Mouse (Mus musculus) MEL (cell line): ENCODE data around the gene Gabrg3.

Source experiments
- CTCF ChIP-seq, 3 experiments: IDR thresholded peaks in 2 of 3; conservative IDR thresholded peaks in 1 of 3; 2 replicates each; pipeline ENCODE4 v1.5.1; 2011 to 2012; ENCODE audit warnings: low read length in 3 of 3, low read depth in 2 of 3, mild to moderate bottlenecking in 2 of 3, improper control_type of control experiment in 1 of 3, inconsistent platforms in 1 of 3, mixed read lengths in 1 of 3, moderate library complexity in 1 of 3; ENCODE audit not compliant: control insufficient read depth in 1 of 3, insufficient read depth in 1 of 3, poor library complexity in 1 of 3, severe bottlenecking in 1 of 3
- ELF1 ChIP-seq: IDR thresholded peaks from 2 replicates; pipeline ENCODE4 v1.6.1; 2014; ENCODE audit warnings: low read depth, mild to moderate bottlenecking, inconsistent platforms, low read length, improper control_type of control experiment, moderate library complexity
- MEF2A ChIP-seq: IDR thresholded peaks from 2 replicates; pipeline ENCODE4 v1.6.1; 2014; ENCODE audit warnings: low read depth, mild to moderate bottlenecking, inconsistent platforms, low read length, improper control_type of control experiment; ENCODE audit not compliant: poor library complexity, insufficient replicate concordance, severe bottlenecking; ENCODE audit errors: extremely low read depth
- MYC ChIP-seq: IDR thresholded peaks from 2 replicates; pipeline ENCODE4 v1.6.1; 2011; ENCODE audit warnings: low read depth, mild to moderate bottlenecking, low read length, improper control_type of control experiment, moderate library complexity
- POLR2A ChIP-seq, 2 experiments: IDR thresholded peaks; 2 replicates each; pipeline ENCODE4 v1.6.1; 2011 to 2012; ENCODE audit warnings: low read length in 2 of 2, mild to moderate bottlenecking in 2 of 2, control low read depth in 1 of 2, improper control_type of control experiment in 1 of 2, low read depth in 1 of 2, moderate library complexity in 1 of 2; ENCODE audit not compliant: control insufficient read depth in 1 of 2, insufficient read depth in 1 of 2, poor library complexity in 1 of 2
- ZMIZ1 ChIP-seq: IDR thresholded peaks from 2 replicates; pipeline ENCODE4 v1.6.1; 2012; ENCODE audit warnings: low read depth, mild to moderate bottlenecking, inconsistent platforms, low read length, improper control_type of control experiment, moderate library complexity

- TF ChIP-seq POLR2A (IDR thresholded peaks at IDR 0.05; ENCODE audit: control insufficient read depth in 1 of 2, insufficient read depth in 1 of 2, low read depth in 1 of 2, low read length in 2 of 2, poor library complexity in 1 of 2), result no peak
- TF ChIP-seq MYC, result no peak
- TF ChIP-seq MEF2A, result no peak
- no peak for TF ChIP-seq CTCF (IDR thresholded peaks at IDR 0.05 in 2 of 3, conservative IDR thresholded peaks at IDR 0.05 in 1 of 3; ENCODE audit: control insufficient read depth in 1 of 3, insufficient read depth in 1 of 3, low read depth in 2 of 3, low read length in 3 of 3, poor library complexity in 1 of 3, severe bottlenecking in 1 of 3)
- TF ChIP-seq ELF1, result no peak
- TF ChIP-seq ZMIZ1, result no peak
These were observed 304.9 kb downstream of the Gabrg3 start for GRCm38 (mm10) chr7:57082071-57082470.
